Mouse (Mus musculus) gastrocnemius, postnatal 36 days (tissue): ENCODE data around the gene Myl6b. TPM values are rescaled to one million over a fixed set of nuclear protein-coding genes. Genes with fewer than 3 reads are reported as not detected.
"Not testable (repeated sequence)": the region's sequence is repeated elsewhere in the genome, so short reads cannot be mapped to it uniquely, and the experiment has no call there.

Experiments
- DNase-seq, 2 experiments: peaks; one replicate each; pipeline ENCODE4 v3.0.0; 2022
- intact Hi-C: fragments of 180-260 bp; cut with DNase I; formaldehyde crosslinking; loops from one replicate; pipeline ENCODE4 v1.15.1; 2025
- total RNA-seq, 2 experiments: library from RNA; stranded (reverse); gene quantifications; 2 replicates each; pipeline ENCODE4 v1.2.3; 2021

The Myl6b gene
- total RNA-seq, 2 experiments from 2014 or later, result 5.6 to 21.4 TPM

DNA sequence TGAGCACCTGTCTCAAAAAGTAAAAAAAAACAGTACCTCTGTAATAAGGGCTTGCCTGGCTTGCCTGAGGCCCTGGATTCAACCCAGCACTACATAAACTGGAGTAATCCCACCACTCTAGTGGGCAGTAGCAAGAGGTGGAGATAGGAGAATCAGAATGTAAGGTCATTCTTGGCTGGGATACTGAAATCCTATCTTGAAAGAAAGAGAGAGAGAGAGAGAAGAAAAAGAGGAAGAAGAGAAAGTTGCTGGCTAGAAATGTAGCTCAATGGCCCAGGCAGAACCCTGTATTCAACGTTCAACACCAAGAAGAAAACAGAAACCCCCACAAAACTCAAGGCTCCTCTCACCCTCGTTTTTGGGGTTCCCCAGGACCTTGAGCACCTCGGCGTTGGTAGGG, 2.6 kb downstream of the Myl6b start:
- intact Hi-C loops, result loop anchor here (5.0 kb wide), 1 partner anchor 51 kb away; the partner anchor contains the start of genes Rpl41 and Zc3h10
- no peak for DNase-seq

DNA sequence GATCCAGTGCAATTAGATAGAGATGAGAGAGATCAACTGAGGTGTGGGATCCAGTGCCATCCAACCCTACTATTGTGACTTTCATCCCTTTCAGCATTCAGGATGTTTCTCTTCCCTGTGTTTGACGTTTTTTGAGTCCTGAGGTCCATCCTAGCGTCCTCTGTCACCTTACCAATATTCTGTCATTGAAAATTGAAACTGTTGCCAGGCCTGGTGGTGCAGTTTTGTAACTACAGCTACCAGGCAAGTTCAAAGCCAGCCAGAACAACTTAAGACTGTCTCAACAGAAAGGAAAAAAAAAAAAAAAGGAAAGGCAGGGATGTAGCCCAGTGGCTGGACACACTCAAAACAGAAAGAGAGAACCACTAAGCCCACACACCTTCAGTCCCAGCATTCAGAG, 3.2 kb downstream of the Myl6b start:
- intact Hi-C loops, result loop anchor here (5.0 kb wide), 1 partner anchor 52 kb away; the partner anchor contains the start of genes Rpl41 and Zc3h10
- DNase-seq, result no peak

DNA sequence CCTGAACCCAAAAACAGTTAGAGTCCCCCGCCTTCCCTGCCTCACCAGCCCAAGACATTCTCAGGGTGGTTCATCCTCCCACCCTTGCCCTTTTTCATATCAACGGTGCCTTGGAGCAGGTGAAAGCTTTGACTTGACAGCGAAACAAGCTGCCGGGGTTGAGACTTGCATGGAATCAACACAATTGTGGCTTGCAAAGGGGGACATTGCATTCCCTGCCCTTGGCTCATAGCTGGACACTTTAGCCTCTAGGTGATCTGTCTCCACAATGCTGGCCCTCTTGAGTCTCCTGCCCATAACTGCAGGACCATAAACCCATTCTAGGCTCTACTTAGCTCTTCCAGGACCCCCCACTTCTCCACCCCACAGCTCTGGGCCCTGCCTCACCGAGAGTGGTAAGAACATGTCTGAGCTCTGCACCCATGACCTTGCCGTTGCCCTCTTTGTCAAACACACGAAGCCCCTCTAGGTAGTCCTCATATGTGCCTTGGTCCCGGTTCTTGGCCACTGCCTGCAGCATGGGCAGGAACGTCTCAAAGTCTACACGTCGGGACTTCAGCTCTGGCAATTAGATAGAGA, 3.7 kb downstream of the Myl6b start:
- intact Hi-C loops, result loop anchor here (5.0 kb wide), 2 partner anchors 37 to 53 kb away; partner anchors contain the start of genes Rpl41, Smarcc2 and Zc3h10
- no peak for DNase-seq

GRCm38 (mm10) chr10:128493695-128494666, 4.5 kb downstream of the Myl6b start, which contains the start of gene Myl6:
Myl6 (minus strand) TSS chr10:128494145.
- intact Hi-C loops, result loop anchor here (5.0 kb wide), 1 partner anchor 37 kb away; the partner anchor contains the start of gene Smarcc2
- peak; percentile 97 to 98 for DNase-seq

DNA sequence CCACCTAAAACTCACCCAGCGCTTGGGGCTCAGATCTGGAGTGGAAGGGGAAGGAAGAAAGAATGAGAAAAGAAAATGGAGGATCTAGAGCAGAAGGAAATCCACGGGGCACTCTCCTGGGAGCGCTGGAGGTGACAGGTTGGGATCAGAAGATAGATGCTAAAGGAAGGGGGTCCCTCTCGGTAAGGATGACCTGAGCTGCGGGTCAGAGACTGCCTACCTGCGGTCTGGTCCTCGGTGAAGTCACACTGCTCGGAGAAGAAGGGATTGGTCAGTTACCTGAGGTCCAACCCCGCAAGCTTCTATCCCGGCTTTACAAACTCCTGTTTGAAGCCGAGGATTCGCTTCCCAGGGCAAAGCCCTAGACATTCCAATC, 5.2 kb downstream of the Myl6b start:
- intact Hi-C loops, result loop anchor here (5.0 kb wide), 1 partner anchor 36 kb away; the partner anchor contains the start of gene Smarcc2
- no peak for DNase-seq

- intact Hi-C loops, result loop anchor here (5.0 kb wide), 1 partner anchor 35 kb away; the partner anchor contains the start of gene Smarcc2
- peak; percentile 43 to 55 for DNase-seq
These were observed 5.7 kb downstream of the Myl6b start for GRCm38 (mm10) chr10:128492633-128493311.

DNA sequence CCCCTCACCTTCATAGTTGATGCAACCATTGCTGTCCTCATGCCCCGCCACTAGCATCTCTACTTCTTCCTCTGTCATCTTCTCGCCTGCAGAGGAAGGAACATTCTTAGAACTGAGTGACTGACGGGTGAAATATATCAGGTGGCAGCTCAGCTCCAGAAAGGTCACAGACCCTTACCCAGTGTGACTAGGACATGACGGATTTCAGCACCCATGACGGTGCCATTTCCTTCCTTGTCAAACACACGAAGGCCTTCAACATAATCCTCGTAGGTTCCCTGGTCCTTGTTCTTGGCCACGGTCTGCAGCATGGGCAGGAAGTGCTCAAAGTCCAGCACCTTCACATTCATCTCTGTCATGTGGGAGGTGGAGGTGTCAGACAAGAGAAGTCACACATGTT, 6.4 kb downstream of the Myl6b start:
- intact Hi-C loops, result loop anchor here (5.0 kb wide), 1 partner anchor 35 kb away; the partner anchor contains the start of gene Smarcc2
- not testable (repeated sequence) for DNase-seq

- no peak for DNase-seq
- intact Hi-C loops, result loop anchor here (5.0 kb wide), 1 partner anchor 34 kb away; the partner anchor contains the start of gene Smarcc2
These were observed 7.0 kb downstream of the Myl6b start for GRCm38 (mm10) chr10:128491495-128491894.

DNA sequence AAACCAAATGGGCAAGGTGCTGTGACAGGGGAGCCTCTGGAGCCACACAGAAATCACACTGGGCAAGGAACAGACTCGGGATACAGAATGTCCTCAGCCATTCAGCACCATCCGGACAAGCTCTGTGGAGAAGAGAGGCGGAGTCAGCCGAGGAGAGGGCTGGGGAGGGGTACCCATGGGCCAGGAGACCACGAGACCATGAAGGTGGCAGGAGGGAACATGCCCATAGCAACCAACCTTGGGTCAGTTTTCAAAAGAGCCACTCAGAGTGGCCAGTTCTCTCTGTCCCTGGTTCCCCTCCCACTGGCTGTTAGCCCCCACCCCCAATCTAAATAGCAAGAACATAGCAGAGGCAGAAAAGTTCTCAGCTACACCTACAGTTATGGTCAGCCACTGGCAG, 7.6 kb downstream of the Myl6b start:
- no peak for DNase-seq
- intact Hi-C loops, result loop anchor here (5.0 kb wide), 1 partner anchor 34 kb away; the partner anchor contains the start of gene Smarcc2

DNA sequence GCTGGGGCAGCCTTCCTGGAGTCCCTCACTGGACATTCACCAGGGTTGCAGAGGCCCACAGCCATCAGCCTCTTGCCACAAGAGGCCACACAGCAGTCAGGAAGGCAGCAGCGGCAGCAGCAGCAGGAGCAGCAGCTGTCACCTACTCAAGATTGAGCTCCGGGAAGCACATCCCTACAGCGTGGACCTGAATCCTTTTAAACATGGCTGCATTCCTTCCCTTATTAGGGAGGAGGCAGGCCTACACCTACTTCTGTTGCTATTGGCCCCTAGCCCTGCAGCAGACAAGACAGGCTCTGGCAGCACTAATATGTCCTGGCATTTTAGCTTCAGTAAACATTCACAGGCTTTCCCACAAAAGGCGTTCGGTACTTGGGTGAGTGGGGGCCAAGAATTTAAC, 8.3 kb downstream of the Myl6b start:
- no peak for DNase-seq
- intact Hi-C loops, result loop anchor here (5.0 kb wide), 1 partner anchor 33 kb away; the partner anchor contains the start of gene Smarcc2

- intact Hi-C loops, result loop anchor here (5.0 kb wide), 1 partner anchor 32 kb away; the partner anchor contains the start of gene Smarcc2
- no peak for DNase-seq
These were observed 8.7 kb downstream of the Myl6b start for GRCm38 (mm10) chr10:128489785-128490184.

- intact Hi-C loops, result no loop called here
- no peak for DNase-seq
These were observed 9.1 kb downstream of the Myl6b start for GRCm38 (mm10) chr10:128489380-128489779.

DNA sequence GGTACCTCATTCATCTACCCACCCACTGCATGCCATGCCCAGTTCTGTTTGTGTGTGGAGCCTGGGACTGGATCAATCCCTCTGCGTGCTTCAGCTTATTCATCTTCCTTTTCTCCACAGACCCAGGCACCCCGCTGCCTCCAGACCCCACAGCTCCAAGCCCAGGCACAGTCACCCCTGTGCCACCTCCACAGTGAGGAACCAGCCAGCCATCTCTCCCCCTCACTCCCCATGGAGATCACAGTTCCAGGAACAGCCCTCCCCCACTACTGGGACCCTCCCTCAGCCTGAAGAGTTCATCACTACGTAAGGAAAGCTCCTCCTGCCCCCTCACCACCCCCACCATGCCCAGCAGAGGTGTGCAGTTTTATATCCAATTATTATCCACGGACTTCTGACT, 9.7 kb downstream of the Myl6b start:
- DNase-seq, result no peak
- intact Hi-C loops, result no loop called here

- intact Hi-C loops, result no loop called here
- DNase-seq, result no peak
These were observed 10.4 kb downstream of the Myl6b start for GRCm38 (mm10) chr10:128487861-128488712.

DNA sequence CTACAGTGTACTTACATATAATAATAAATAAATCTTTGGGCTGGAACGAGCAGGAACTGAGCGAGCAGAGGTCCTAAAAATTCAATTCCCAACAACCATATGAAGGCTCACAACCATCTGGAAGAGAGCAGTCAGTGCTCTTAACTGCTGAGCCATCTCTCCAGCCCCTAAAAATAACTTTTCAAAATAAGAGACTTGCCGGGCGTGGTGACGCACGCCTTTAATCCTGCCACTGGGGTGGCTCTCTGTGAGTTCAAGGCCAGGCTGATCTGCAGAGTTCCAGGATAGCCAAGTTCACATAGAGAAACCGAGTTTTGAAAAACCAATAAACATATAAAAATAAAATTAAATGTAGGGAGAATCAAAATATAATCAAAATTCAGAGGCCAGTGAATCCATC, 12.1 kb downstream of the Myl6b start:
- intact Hi-C loops, result no loop called here
- DNase-seq, result no peak

DNA sequence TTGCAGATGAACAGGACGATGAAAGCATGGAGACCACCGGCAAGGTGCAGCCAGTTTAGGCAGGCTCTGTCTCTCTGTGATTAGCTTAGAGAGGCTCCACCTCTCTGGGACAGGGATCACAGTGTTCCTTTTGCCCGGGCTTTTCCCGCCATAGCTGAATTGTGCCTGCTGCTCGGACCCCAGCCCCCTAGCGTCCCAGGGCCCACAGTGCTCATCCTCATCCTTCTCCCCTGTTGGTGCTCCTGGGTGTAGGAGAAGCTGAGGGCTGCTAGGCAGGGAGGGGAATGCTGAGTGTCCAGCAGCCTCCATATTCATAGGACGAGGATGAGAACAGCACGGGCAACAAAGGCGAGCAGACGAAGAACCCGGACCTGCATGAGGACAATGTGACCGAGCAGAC, 24.1 kb downstream of the Myl6b start:
- DNase-seq, result no peak
- intact Hi-C loops, result no loop called here

- intact Hi-C loops, result no loop called here
These were observed 38.2 kb downstream of the Myl6b start for GRCm38 (mm10) chr10:128460270-128460630.

GRCm38 (mm10) chr10:128459409-128460269, 38.8 kb downstream of the Myl6b start:
- intact Hi-C loops, result loop anchor here (2.0 to 5.0 kb wide), 2 partner anchors 33 to 75 kb away; partner anchors contain the start of gene Myl6
- DNase-seq, result peak in 1 of 2 experiments; percentile 43

More at GRCm38 (mm10) chr10:128460270-128460630, 38.2 kb downstream of the Myl6b start:
- DNase-seq, result no peak
